Mouse (Mus musculus) embryonic fibroblast, embryonic 13.5 days (primary cell): Measurements from ENCODE around the gene Mrpl4.

ENCODE experiments used
- CTCF ChIP-seq: IDR thresholded peaks from 2 replicates; pipeline ENCODE4 v1.5.1; 2011; ENCODE audit warnings: mild to moderate bottlenecking, control low read depth, low read length, moderate library complexity, borderline replicate concordance; ENCODE audit not compliant: insufficient read depth
- POLR2A ChIP-seq: IDR thresholded peaks from 2 replicates; pipeline ENCODE4 v1.6.1; 2011; ENCODE audit warnings: low read depth, mild to moderate bottlenecking, control low read depth, low read length, moderate library complexity

DNA sequence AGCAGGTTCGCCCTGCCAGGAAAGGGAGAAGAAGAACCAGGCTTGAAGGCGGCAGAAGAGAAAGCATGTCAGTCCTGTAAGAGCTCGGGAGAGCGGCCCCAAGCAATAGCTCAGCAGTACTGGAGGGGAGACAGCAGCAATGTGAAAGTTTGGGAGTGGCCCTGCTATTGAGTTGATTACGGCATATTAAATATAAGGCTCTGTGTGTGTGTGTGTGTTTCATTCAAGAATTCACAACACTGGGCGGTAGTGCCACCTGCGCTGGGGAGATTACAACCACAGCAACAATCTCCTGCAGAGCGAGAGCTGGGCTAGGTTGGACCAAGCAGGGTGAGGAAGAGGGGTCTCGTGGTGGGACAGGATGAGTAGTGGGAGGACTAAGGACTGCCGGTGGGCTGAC, 49.0 kb downstream of the Mrpl4 start:
- TF ChIP-seq CTCF (no peak), POLR2A (no peak)
